Mouse (Mus musculus): ENCODE data around the gene Zkscan6. TPM values are rescaled to one million over a fixed set of nuclear protein-coding genes. Genes with fewer than 3 reads are reported as not detected.
A peak's percentile ranks its signal among the peaks of the same experiment; 100 is the strongest.

Gene Zkscan6
- polyA plus RNA-seq (2017; shearing (Covaris generic)) = 10 to 100 TPM; 11.7 to 21.5 TPM

- peak; percentile 90 for ATAC-seq
Measured at GRCm38 (mm10) chr11:65806909-65807504, at the start of gene Zkscan6. Gene Zkscan6, plus strand, starts transcription at chr11:65807175.

DNA sequence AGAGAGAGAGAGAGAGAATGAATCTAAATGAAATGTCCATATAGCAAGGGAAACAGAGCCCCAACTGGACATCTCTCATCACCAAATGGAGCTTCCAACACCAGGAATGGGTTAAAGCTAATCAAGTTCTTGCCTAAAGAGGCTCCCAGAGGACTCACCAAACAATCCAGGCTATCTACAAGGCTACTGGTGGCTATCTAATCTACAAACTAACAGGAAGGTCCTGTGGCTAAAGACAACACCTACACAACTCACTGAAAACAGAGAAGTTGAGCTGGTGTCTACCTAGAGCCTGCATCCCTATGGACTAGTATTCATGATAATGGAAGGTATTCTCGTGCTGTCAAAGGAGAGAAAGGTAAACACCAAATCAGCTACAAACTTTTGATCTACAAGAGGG lies 47.6 kb upstream of the Zkscan6 start:
- no peak for ATAC-seq

- ATAC-seq = no peak
Measured at GRCm38 (mm10) chr11:65760912-65761311, 46.1 kb upstream of the Zkscan6 start.

GRCm38 (mm10) chr11:65768445-65768844 lies 38.5 kb upstream of the Zkscan6 start:
- ATAC-seq = no peak

DNA sequence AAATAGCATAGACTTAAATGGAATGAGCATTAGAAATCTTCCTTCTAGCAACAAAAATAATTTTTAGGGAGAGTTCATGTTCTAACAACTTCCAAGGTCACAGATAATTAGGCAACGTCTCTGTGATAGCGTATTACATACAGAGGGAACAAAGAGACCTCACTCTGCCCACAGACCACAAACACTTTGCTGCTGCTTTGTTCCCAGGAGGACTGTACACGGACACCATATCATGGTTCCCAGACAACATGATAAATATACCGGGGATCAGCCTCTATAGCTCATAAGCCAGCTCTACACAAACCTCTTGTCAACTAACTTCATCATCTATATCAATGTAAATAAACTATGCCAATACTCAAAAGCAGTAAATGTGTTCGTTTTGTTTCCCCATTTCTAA lies 37.0 kb upstream of the Zkscan6 start:
- ATAC-seq = no peak

- ATAC-seq = no peak
Measured at GRCm38 (mm10) chr11:65771546-65771945, 35.4 kb upstream of the Zkscan6 start.

DNA sequence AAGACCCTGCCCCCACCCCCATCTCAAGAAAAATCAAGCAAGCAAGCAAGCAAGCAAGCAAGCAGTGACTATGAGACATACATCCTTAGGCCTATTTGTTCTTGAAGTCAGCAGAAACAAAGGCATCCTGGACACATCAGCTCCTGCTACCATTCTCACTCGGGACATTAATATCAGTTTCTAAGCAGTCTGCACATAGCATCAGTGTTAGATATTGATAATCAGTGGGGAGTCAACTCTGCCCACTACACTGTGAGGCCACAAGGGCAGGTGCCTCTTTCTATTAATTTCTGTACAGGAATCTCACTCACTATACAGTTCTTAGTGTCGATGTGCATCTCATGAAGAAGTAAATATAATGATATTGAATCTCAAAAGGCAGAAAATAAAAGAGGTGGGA lies 33.4 kb upstream of the Zkscan6 start:
- ATAC-seq = no peak

- no peak for ATAC-seq
Measured at GRCm38 (mm10) chr11:65773946-65774656, 32.9 kb upstream of the Zkscan6 start.

DNA sequence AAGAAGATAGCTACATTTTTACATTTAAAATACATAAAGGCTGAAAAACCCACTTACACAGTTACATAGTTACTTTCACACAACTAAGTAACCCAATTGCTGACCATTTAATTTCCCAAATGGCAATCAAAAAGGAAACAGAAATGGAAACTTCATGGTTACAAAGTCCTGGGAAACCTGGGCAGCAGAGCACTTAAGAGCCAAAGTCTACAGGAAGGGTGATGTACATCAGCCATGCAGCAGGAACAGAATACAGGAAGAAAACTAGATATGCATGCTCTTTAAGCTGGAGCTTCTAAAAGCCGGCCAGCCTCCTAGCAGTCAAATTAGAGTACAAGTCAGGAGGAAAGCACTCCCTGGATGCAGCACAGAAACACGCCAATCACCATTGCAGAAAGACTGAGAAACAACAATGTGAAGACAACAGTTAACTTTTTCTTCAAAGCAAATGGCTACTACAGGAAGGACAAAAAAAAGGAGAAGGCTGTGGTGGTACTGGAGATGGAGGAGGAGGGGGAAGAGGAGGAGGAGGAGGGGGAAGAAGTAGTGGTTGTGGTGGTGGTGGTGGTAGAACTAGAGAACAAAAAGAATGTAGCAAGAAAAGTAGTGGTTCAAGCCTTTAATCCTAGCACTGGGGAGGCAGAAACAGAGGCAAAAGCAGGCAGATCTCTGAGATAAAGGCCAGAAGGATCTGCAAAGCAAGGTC lies 29.9 kb upstream of the Zkscan6 start:
- ATAC-seq = no peak

GRCm38 (mm10) chr11:65777810-65778209 lies 29.2 kb upstream of the Zkscan6 start:
- ATAC-seq = no peak

DNA sequence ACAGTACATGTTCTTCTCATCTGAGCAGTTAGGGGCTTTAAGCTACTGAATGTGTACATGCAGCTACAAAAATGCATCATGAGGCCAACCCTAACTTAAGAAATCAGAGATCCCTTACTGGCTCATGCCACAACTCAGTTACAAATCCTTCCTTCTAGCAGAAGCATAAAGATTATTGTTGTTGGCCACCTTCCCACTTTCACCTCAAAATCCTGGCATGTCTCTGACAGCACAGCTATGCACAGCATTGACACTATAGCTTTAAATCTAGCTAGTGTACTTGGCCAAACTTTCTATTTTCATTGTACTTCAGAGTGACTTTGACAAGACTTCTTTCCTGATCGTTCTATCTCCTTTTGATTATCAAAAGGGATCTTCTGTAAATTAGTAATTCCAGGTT lies 27.9 kb upstream of the Zkscan6 start:
- no peak for ATAC-seq

DNA sequence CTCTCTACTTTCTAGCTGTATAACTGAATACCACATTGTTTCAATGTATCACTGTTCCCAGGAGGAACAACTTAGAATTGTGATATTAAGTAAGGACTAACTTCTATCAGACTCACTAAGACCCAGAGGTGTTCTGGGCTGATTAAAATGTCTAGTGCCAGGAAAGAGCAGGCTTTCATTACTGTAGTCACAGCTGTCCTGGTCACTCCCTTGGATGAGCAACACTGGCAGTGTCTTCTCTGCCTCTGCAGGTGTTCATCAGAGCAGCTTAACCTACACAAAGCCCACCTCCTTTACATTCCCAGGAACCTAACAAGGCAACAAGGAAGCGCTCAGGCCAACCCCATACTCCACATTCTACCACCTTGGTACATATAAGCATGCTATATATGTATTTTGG lies 27.4 kb upstream of the Zkscan6 start:
- no peak for ATAC-seq

GRCm38 (mm10) chr11:65781596-65781995 lies 25.4 kb upstream of the Zkscan6 start:
- ATAC-seq = no peak

- no peak for ATAC-seq
Measured at GRCm38 (mm10) chr11:65786160-65786559, 20.8 kb upstream of the Zkscan6 start.

- peak; percentile 56 for ATAC-seq
Measured at GRCm38 (mm10) chr11:65787421-65788151, 19.4 kb upstream of the Zkscan6 start.

- peak; percentile 98 for ATAC-seq
Measured at GRCm38 (mm10) chr11:65788154-65788553, 18.8 kb upstream of the Zkscan6 start, which contains the start of gene Map2k4. Gene Map2k4, minus strand, starts transcription at chr11:65788297.

DNA sequence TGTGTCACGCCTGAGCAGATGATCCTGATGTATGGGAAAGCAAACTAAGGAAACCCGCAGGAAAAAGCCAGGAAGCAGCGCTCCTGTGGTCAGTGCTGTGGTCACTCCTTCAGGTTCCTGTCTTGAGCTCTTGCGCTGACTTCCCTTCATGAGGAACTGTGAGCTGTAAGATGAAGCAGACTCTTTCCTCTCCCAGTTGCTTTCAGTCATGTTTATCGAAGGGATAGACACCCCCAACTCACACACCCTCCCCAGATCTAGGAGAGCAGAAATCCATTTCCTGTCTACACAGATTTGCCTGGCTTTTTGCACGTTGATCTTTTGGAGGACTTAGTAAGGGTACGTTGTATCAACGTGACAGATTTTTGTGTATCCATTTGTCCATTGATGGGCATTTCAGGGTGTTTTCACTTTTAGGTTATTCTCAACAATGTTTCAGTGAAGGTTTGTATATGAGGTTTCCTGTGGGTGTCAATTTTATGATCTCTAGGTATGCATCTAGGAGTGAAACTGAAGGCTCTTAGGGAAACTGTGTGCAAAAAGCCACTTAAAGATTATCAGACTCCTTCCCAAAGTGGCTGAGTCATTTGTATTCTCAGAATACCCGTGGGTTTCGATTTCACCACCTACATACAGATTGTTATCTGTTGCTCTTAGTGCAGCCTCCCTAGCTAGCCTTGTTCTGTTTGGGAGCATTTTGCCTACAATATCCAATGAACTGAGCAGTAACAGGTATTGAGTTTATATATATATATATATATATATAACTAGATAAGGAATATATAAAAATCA lies 12.4 kb upstream of the Zkscan6 start:
- ATAC-seq = peak; percentile 93

DNA sequence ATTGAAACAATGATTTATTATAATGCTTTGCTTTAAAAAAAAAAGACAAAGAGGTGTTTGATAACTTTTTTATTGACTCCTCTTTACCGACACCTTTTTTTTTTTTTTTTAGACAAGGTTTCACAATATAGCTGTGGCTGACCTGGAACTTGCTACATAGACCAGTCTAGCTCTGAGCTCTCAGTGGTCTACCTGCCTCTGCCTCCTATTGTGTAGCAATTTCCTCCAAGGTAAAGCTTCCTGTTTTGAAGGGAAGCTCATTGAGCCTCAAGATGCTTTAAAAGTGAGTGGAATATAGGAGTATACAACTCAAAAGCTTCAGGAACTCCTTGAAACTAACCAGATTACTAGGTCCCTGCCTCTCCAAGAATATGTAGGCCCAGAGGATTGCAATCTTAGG lies 11.1 kb upstream of the Zkscan6 start:
- ATAC-seq = no peak

DNA sequence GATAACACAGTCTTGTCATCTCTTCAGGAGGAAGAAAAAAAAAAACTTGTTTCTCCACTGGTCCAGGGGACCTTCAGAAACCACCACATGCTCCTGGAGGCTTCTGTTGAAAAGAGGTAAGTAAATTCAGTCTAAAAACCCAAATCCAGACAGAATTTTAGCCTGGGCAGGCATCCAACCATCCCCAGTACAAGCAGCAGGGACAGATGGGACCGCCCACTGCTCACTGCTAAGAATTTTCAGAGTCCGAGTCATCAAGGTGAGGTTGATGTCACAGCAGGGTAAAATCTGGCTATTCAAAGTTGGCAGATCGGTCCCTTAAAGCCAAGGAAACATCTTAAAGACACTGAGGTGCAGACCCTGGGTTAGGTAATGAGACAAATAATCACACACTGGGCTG lies 5.1 kb upstream of the Zkscan6 start:
- no peak for ATAC-seq

DNA sequence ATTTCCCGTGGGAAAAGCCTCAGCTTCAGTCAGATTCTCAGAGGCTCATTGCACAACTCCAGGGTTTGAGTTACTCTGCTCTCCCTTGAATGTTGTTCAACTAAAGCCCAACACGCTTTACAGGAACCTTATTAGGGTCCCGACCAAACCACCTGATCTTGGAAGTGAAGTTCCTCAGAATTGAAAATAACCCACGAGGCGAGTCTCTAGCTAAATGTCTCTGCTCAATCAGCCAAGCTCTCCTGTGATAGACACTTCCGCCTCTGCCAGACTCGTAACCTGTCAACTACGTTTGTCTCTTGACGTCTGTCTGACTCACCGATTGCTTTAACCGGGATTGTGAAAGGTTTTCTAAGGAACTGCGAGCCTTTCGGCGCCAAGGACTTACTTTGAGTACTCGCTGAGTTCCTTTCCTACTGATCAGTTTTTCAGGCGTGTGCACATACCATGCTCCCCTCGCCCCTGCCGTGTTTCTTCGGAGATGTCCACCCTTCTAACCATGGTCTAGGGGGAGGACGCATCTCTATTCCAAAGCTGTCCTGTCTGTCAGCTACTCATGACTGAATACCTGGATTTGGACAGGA lies 562 bp upstream of the Zkscan6 start:
- peak; percentile 62 for ATAC-seq

GRCm38 (mm10) chr11:65807601-65808000 lies 626 bp downstream of the Zkscan6 start:
- no peak for ATAC-seq

- no peak for ATAC-seq
Measured at GRCm38 (mm10) chr11:65812088-65812487, 5.1 kb downstream of the Zkscan6 start.

All from CD4-positive, CD25-positive, alpha-beta regulatory T cell, adult 4 months (primary cell).